Mouse (Mus musculus): ENCODE measurements at regions not wholly inside any gene's neighbourhood (a gene's known extent, or its start where the extent isn't known, plus 50 kb on each side); places are given as distances from the start of the nearest gene placed in this dataset.

GRCm38 (mm10) chr9:32002924-32003323, 89.7 kb upstream of the Barx2 start:
- intact Hi-C loops (cut with DNase I), result no loop called here
- no peak for DNase-seq

GRCm38 (mm10) chr9:32003730-32004129, 90.5 kb upstream of the Barx2 start:
- DNase-seq, result no peak
- intact Hi-C loops (cut with DNase I), result no loop called here

- intact Hi-C loops (cut with DNase I), result no loop called here
Observed at GRCm38 (mm10) chr9:32005348-32005747, 92.1 kb upstream of the Barx2 start.

GRCm38 (mm10) chr9:32006350-32006749, 93.1 kb upstream of the Barx2 start:
- intact Hi-C loops (cut with DNase I), result no loop called here

More at GRCm38 (mm10) chr9:32005348-32005747, 92.1 kb upstream of the Barx2 start:
- no peak for DNase-seq

GRCm38 (mm10) chr9:32010953-32011770, 97.9 kb upstream of the Barx2 start:
- intact Hi-C loops (cut with DNase I), result no loop called here
- DNase-seq, result no peak

More at GRCm38 (mm10) chr9:32006350-32006749, 93.1 kb upstream of the Barx2 start:
- DNase-seq, result peak; percentile 52 to 55

- no peak for DNase-seq
- intact Hi-C loops (cut with DNase I), result no loop called here
Observed at GRCm38 (mm10) chr9:32016286-32016685, 99.7 kb upstream of the Arhgap32 start.

- peak; percentile 83 to 86 for DNase-seq
- intact Hi-C loops (cut with DNase I), result no loop called here
Observed at GRCm38 (mm10) chr9:32018020-32018419, 97.9 kb upstream of the Arhgap32 start.

- intact Hi-C loops (cut with DNase I), result no loop called here
- DNase-seq, result no peak
Observed at GRCm38 (mm10) chr9:32019786-32020185, 96.2 kb upstream of the Arhgap32 start.

- intact Hi-C loops (cut with DNase I), result no loop called here
Observed at GRCm38 (mm10) chr9:32020942-32021731, 94.8 kb upstream of the Arhgap32 start.

GRCm38 (mm10) chr9:32021755-32022154, 94.2 kb upstream of the Arhgap32 start:
- intact Hi-C loops (cut with DNase I), result no loop called here
- DNase-seq, result no peak

More at GRCm38 (mm10) chr9:32020942-32021731, 94.8 kb upstream of the Arhgap32 start:
- DNase-seq, result no peak

- DNase-seq, result no peak
- intact Hi-C loops (cut with DNase I), result no loop called here
Observed at GRCm38 (mm10) chr9:32022996-32023395, 92.9 kb upstream of the Arhgap32 start.

- intact Hi-C loops (cut with DNase I), result no loop called here
- DNase-seq, result no peak
Observed at GRCm38 (mm10) chr9:32024767-32025166, 91.2 kb upstream of the Arhgap32 start.

- intact Hi-C loops (cut with DNase I), result no loop called here
- no peak for DNase-seq
Observed at GRCm38 (mm10) chr9:32027962-32028361, 88.0 kb upstream of the Arhgap32 start.

GRCm38 (mm10) chr9:32029001-32029400, 86.9 kb upstream of the Arhgap32 start:
- no peak for DNase-seq
- intact Hi-C loops (cut with DNase I), result no loop called here

- DNase-seq, result peak in 1 of 2 experiments; percentile 34
- intact Hi-C loops (cut with DNase I), result loop anchor here (5.0 kb wide), 1 partner anchor 128 kb away; no protein-coding TSS in a partner anchor
Observed at GRCm38 (mm10) chr9:32029786-32030185, 86.2 kb upstream of the Arhgap32 start.

GRCm38 (mm10) chr9:32030203-32030602, 85.7 kb upstream of the Arhgap32 start:
- no peak for DNase-seq
- intact Hi-C loops (cut with DNase I), result loop anchor here (5.0 kb wide), 1 partner anchor 127 kb away; no protein-coding TSS in a partner anchor

GRCm38 (mm10) chr9:32031950-32032453, 83.9 kb upstream of the Arhgap32 start:
- intact Hi-C loops (cut with DNase I), result loop anchor here (2.0 to 5.0 kb wide), 2 partner anchors 59 to 125 kb away; no protein-coding TSS in a partner anchor
- peak; percentile 89 to 93 for DNase-seq

- peak; percentile 60 to 70 for DNase-seq
- intact Hi-C loops (cut with DNase I), result loop anchor here (2.0 to 5.0 kb wide), 2 partner anchors 60 to 125 kb away; no protein-coding TSS in a partner anchor
Observed at GRCm38 (mm10) chr9:32032521-32033185, 83.3 kb upstream of the Arhgap32 start.

GRCm38 (mm10) chr9:32033937-32034336, 82.0 kb upstream of the Arhgap32 start:
- no peak for DNase-seq
- intact Hi-C loops (cut with DNase I), result loop anchor here (2.0 to 5.0 kb wide), 2 partner anchors 61 to 123 kb away; no protein-coding TSS in a partner anchor

- intact Hi-C loops (cut with DNase I), result no loop called here
- no peak for DNase-seq
Observed at GRCm38 (mm10) chr9:32039999-32040398, 75.9 kb upstream of the Arhgap32 start.

All from heart, postnatal 10 days (tissue).